Mouse (Mus musculus) liver, adult 2 months (tissue): ENCODE data around the gene Rbm39.

Source experiments
- CTCF ChIP-seq: fragments of 200-500 bp; IDR thresholded peaks from 2 replicates; pipeline ENCODE4 v1.5.1; 2011; ENCODE audit warnings: low read depth, low read length, control low read depth
- POLR2A ChIP-seq: fragments of 200-500 bp; IDR thresholded peaks from 2 replicates; pipeline ENCODE4 v1.6.1; 2011; ENCODE audit warnings: low read length, control low read depth; ENCODE audit not compliant: insufficient read depth; ENCODE audit errors: extremely low read depth

GRCm38 (mm10) chr2:156142820-156143219 lies 37.2 kb downstream of the Rbm39 start:
- TF ChIP-seq CTCF (no peak), POLR2A (no peak)
